Mouse (Mus musculus) thymus, adult 2 months (tissue): Measurements from ENCODE around the gene Fam228b.

Source experiments
- CTCF ChIP-seq: fragments of 200-500 bp; IDR thresholded peaks from 2 replicates; pipeline ENCODE4 v1.5.1; 2012; ENCODE audit warnings: mild to moderate bottlenecking, control low read depth, low read length, moderate library complexity, borderline replicate concordance; ENCODE audit not compliant: control insufficient read depth, poor library complexity, insufficient read depth; ENCODE audit errors: extremely low read depth
- POLR2A ChIP-seq: fragments of 200-500 bp; IDR thresholded peaks from 2 replicates; pipeline ENCODE4 v1.6.1; 2012; ENCODE audit warnings: mild to moderate bottlenecking, low read length, control low read depth, moderate library complexity; ENCODE audit not compliant: control insufficient read depth, poor library complexity, insufficient read depth; ENCODE audit errors: extremely low read depth

DNA sequence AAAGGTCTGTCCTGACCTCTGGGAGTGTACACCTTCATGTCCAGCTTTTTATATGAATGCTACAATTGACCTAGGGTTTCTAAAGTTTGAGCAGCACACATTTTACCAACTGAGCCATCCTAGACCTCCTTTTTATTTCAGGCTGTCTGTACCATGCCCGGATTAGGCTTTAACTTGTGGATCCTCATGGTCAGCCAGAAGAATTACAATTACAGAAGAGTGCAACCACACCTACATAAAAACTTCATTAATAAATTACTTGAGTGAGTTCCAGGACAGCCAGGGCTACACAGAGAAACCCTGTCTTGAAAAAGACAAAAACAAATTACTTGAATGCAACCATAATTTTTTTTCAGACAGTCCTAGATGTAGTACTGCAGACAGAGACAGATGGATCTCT, 12.0 kb downstream of the Fam228b start:
- TF ChIP-seq POLR2A: no peak
- TF ChIP-seq CTCF: no peak
